Mouse (Mus musculus) embryonic facial prominence, embryonic 13.5 days (tissue): ENCODE data around the gene Stk16. TPM values are rescaled to one million over a fixed set of nuclear protein-coding genes. Genes with fewer than 3 reads are reported as not detected.
A peak's percentile ranks its signal among the peaks of the same experiment; 100 is the strongest.

Experiments
- ATAC-seq: fragments of 200-750 bp; cut with Nextera tagmentation; 2 replicates; pipeline ENCODE4 v1.8.0; 2017; ENCODE audit warnings: low read depth; ENCODE audit not compliant: insufficient number of reproducible peaks, insufficient read depth, low FRiP score, low TSS enrichment
- H3K27ac ChIP-seq: fragments of 300-500 bp; sonication (generic); 2 replicates; pipeline ENCODE4 v1.5.1; 2015; ENCODE audit warnings: moderate library complexity, mild to moderate bottlenecking, inconsistent platforms
- H3K27me3 ChIP-seq: fragments of 300-500 bp; sonication (generic); 2 replicates; pipeline ENCODE4 v1.6.1; 2015; ENCODE audit warnings: mild to moderate bottlenecking, inconsistent platforms
- H3K36me3 ChIP-seq: fragments of 300-500 bp; sonication (generic); 2 replicates; pipeline ENCODE4 v1.6.1; 2015; ENCODE audit warnings: mild to moderate bottlenecking, inconsistent platforms
- H3K4me1 ChIP-seq: fragments of 300-500 bp; sonication (generic); 2 replicates; pipeline ENCODE4 v1.6.1; 2015; ENCODE audit warnings: inconsistent platforms
- H3K4me2 ChIP-seq: fragments of 300-500 bp; sonication (generic); 2 replicates; pipeline ENCODE4 v1.6.1; 2015; ENCODE audit warnings: moderate library complexity, mild to moderate bottlenecking, inconsistent platforms
- H3K4me3 ChIP-seq: fragments of 300-500 bp; sonication (generic); 2 replicates; pipeline ENCODE4 v1.5.1; 2015; ENCODE audit warnings: mild to moderate bottlenecking, inconsistent platforms
- H3K9ac ChIP-seq: fragments of 300-500 bp; sonication (generic); 2 replicates; pipeline ENCODE4 v1.6.1; 2015; ENCODE audit warnings: mild to moderate bottlenecking, inconsistent platforms
- H3K9me3 ChIP-seq: fragments of 300-500 bp; sonication (generic); 2 replicates; pipeline ENCODE4 v1.6.1; 2016; ENCODE audit warnings: inconsistent platforms
- WGBS: fragments of 180-500 bp; shearing (Covaris S2); methylation state at CpG from one replicate; pipeline ENCODE4 v1.1.7; 2015; ENCODE audit warnings: mixed read lengths; 5-methylcytosine and 5-hydroxymethylcytosine counted together
- polyA plus RNA-seq: library from polyadenylated mRNA; unstranded; fragments of >200 nt; fragmentation: Nextera tagmentation; extraction: Ambion mirVana; gene quantifications from 2 replicates; pipeline ENCODE4 v1.2.1, GENCODE M21; 2015

Gene Stk16
- polyA plus RNA-seq, 1 experiment from 2014 or later, result 141 TPM

GRCm38 (mm10) chr1:75214886-75215285, 4.2 kb downstream of the Stk16 start:
- WGBS, result 75% methylated on average over 5 of the region's 5 CpGs
- no peak for ATAC-seq

GRCm38 (mm10) chr1:75215785-75216184, 5.1 kb downstream of the Stk16 start:
- H3K4me1 ChIP-seq, result peaks cover 36% of the 10 kb centered on the region
- peaks cover 41% of the 10 kb centered on the region for H3K36me3 ChIP-seq
- ATAC-seq, result no peak
- H3K4me2 ChIP-seq, result no peak overlapping the region
- no peak overlapping the region for H3K27ac ChIP-seq
- 93% methylated on average over 9 of the region's 9 CpGs for WGBS
- H3K27me3 ChIP-seq, result peaks cover 52% of the 10 kb centered on the region
- no peak overlapping the region for H3K9ac ChIP-seq
- H3K9me3 ChIP-seq, result no peaks in the 10 kb centered on the region
- no peak overlapping the region for H3K4me3 ChIP-seq

More at GRCm38 (mm10) chr1:75214886-75215285, 4.2 kb downstream of the Stk16 start:
- Histone ChIP-seq H3K9me3 (no peaks in the 10 kb centered on the region), H3K9ac (no peak overlapping the region), H3K4me3 (no peak overlapping the region), H3K27me3 (peaks cover 44% of the 10 kb centered on the region), H3K36me3 (peaks cover 41% of the 10 kb centered on the region), H3K4me2 (no peak overlapping the region), H3K27ac (no peak overlapping the region), H3K4me1 (peaks cover 40% of the 10 kb centered on the region)

- Histone ChIP-seq H3K27ac (no peak overlapping the region), H3K27me3 (peaks cover 64% of the 10 kb centered on the region), H3K36me3 (peaks cover 39% of the 10 kb centered on the region), H3K9ac (no peak overlapping the region), H3K4me3 (no peak overlapping the region), H3K4me1 (peaks cover 27% of the 10 kb centered on the region), H3K9me3 (no peaks in the 10 kb centered on the region), H3K4me2 (0 out of 2 replicates have a peak overlapping the region, but pooled peaks have one; percentile 97)
- WGBS, result 72% methylated on average over 13 of the region's 13 CpGs
- ATAC-seq, result no peak
Observed at GRCm38 (mm10) chr1:75216797-75217585, 6.4 kb downstream of the Stk16 start.

- Histone ChIP-seq H3K4me2 (peak overlapping the region; percentile 97), H3K27me3 (peaks cover 70% of the 10 kb centered on the region), H3K27ac (no peak overlapping the region), H3K4me3 (peak overlapping the region; percentile 57), H3K9me3 (no peaks in the 10 kb centered on the region), H3K4me1 (peaks cover 18% of the 10 kb centered on the region), H3K36me3 (peaks cover 31% of the 10 kb centered on the region), H3K9ac (no peak overlapping the region)
- 3% methylated on average over 6 of the region's 6 CpGs for WGBS
- ATAC-seq, result no peak
Observed at GRCm38 (mm10) chr1:75217893-75218226, 7.2 kb downstream of the Stk16 start.

- H3K9me3 ChIP-seq, result no peaks in the 10 kb centered on the region
- H3K4me2 ChIP-seq, result peak overlapping the region; percentile 97
- no peak overlapping the region for H3K27ac ChIP-seq
- 1% methylated on average over 38 of the region's 38 CpGs for WGBS
- peaks cover 17% of the 10 kb centered on the region for H3K4me1 ChIP-seq
- H3K36me3 ChIP-seq, result peaks cover 25% of the 10 kb centered on the region
- H3K9ac ChIP-seq, result peak overlapping the region; percentile 69
- peak; percentile 12; the same call in 1 of the 2 replicates for ATAC-seq
- peaks cover 70% of the 10 kb centered on the region for H3K27me3 ChIP-seq
- peak overlapping the region; percentile 57 for H3K4me3 ChIP-seq
Observed at GRCm38 (mm10) chr1:75218227-75219001, 7.8 kb downstream of the Stk16 start.

- peak overlapping the region; percentile 97 for H3K4me2 ChIP-seq
- H3K36me3 ChIP-seq, result peaks cover 18% of the 10 kb centered on the region
- H3K9me3 ChIP-seq, result no peaks in the 10 kb centered on the region
- H3K27ac ChIP-seq, result no peak overlapping the region
- H3K4me1 ChIP-seq, result peaks cover 17% of the 10 kb centered on the region
- ATAC-seq, result peak; percentile 83
- H3K27me3 ChIP-seq, result peaks cover 70% of the 10 kb centered on the region
- peak overlapping the region; percentile 57 for H3K4me3 ChIP-seq
- under 1% methylated on average over 24 of the region's 24 CpGs for WGBS
- peak overlapping the region; percentile 69 for H3K9ac ChIP-seq
Observed at GRCm38 (mm10) chr1:75219078-75219477, 8.4 kb downstream of the Stk16 start.

GRCm38 (mm10) chr1:75219531-75219930, 8.9 kb downstream of the Stk16 start, which contains the start of gene Tuba4a:
Gene Tuba4a (minus strand): TSS chr1:75219865.
- Histone ChIP-seq H3K9me3 (no peaks in the 10 kb centered on the region), H3K4me3 (peak within 1 kb of the TSS; percentile 57), H3K27me3 (peaks cover 70% of the 10 kb centered on the region), H3K4me2 (peak within 1 kb of the TSS; percentile 97), H3K4me1 (peaks cover 17% of the 10 kb centered on the region), H3K36me3 (peaks cover 15% of the 10 kb centered on the region), H3K9ac (peak within 1 kb of the TSS; percentile 69), H3K27ac (no peak within 1 kb of the TSS)
- ATAC-seq, result peak; percentile 49; the same call in 1 of the 2 replicates
- 2% methylated on average over 34 of the region's 34 CpGs for WGBS

- 72% methylated on average over 3 of the region's 3 CpGs for WGBS
- Histone ChIP-seq H3K9me3 (no peaks in the 10 kb centered on the region), H3K4me1 (peaks cover 17% of the 10 kb centered on the region), H3K9ac (no peak overlapping the region), H3K27ac (no peak overlapping the region), H3K4me3 (no peak overlapping the region), H3K27me3 (peaks cover 60% of the 10 kb centered on the region), H3K4me2 (no peak overlapping the region), H3K36me3 (no peaks in the 10 kb centered on the region)
- ATAC-seq, result no peak
Observed at GRCm38 (mm10) chr1:75221538-75221937, 10.9 kb downstream of the Stk16 start.

GRCm38 (mm10) chr1:75222926-75223325, 12.3 kb downstream of the Stk16 start:
- H3K4me3 ChIP-seq, result no peak overlapping the region
- H3K9me3 ChIP-seq, result no peaks in the 10 kb centered on the region
- no peak overlapping the region for H3K27ac ChIP-seq
- H3K4me1 ChIP-seq, result peaks cover 16% of the 10 kb centered on the region
- no peaks in the 10 kb centered on the region for H3K36me3 ChIP-seq
- H3K4me2 ChIP-seq, result no peak overlapping the region
- 71% methylated on average over 6 of the region's 6 CpGs for WGBS
- peaks cover 46% of the 10 kb centered on the region for H3K27me3 ChIP-seq
- no peak for ATAC-seq
- no peak overlapping the region for H3K9ac ChIP-seq

- peaks cover 40% of the 10 kb centered on the region for H3K27me3 ChIP-seq
- H3K4me2 ChIP-seq, result no peak overlapping the region
- H3K4me1 ChIP-seq, result peaks cover 10% of the 10 kb centered on the region
- 61% methylated on average over 6 of the region's 6 CpGs for WGBS
- no peak overlapping the region for H3K27ac ChIP-seq
- H3K9me3 ChIP-seq, result no peaks in the 10 kb centered on the region
- no peak overlapping the region for H3K4me3 ChIP-seq
- no peak overlapping the region for H3K9ac ChIP-seq
- no peak for ATAC-seq
- H3K36me3 ChIP-seq, result no peaks in the 10 kb centered on the region
Observed at GRCm38 (mm10) chr1:75223532-75223931, 12.9 kb downstream of the Stk16 start.

- peaks cover 24% of the 10 kb centered on the region for H3K27me3 ChIP-seq
- no peak overlapping the region for H3K4me2 ChIP-seq
- no peaks in the 10 kb centered on the region for H3K36me3 ChIP-seq
- no peak for ATAC-seq
- 67% methylated on average over 3 of the region's 3 CpGs for WGBS
- H3K4me1 ChIP-seq, result no peaks in the 10 kb centered on the region
- H3K9me3 ChIP-seq, result no peaks in the 10 kb centered on the region
- no peak overlapping the region for H3K27ac ChIP-seq
- no peak overlapping the region for H3K4me3 ChIP-seq
- no peak overlapping the region for H3K9ac ChIP-seq
Observed at GRCm38 (mm10) chr1:75225473-75225872, 14.8 kb downstream of the Stk16 start.
